Comparison of ENCODE assay signal across 11 mouse cellular contexts in the genomic region with DNA sequence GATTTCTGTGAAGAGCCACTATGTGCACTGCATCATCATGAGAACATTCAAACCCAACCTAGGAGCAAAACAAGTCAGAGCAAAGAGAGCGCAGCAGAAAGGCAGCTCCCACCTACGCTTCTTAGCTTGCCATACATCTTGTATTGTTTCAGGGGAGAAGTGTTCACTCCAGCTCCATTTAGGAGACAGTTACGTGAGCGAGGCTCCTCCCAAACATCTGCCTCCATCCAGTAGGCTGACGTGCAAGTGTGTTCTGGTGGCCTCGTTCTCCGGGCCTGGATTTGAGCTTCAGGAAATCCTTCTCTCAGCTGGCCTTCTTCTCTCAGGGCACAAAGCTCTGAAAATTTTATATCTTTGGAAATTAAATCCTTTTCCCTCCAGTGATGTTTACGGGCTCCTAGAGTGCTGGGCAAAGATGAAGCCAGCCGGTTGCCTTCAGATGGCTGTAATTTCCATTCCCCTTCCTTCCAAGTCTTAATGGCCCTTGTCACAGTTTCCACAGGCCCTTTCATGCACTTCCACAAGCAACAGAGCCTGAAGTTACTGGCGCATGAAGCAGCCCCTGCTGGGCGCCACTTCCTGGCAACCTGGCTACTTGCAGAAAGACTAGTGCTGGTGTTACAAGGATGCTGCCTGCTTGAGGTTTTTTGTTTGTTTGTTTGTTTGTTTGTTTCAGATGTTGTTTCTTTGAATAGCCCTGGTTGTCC.
DNase-seq lines count a peak whose midpoint lies in the region; ATAC-seq and TF ChIP-seq lines count a peak whose summit lies in the region.
"Had no signal": no experiment of that assay in that cellular context is flagged by ENCODE, and none has a peak within 500 bp of the region (broad histone marks: within the 10 kb centered on the region; RNA-seq: fewer than 3 reads in every experiment).

No protein-coding gene starts in this region.

- TF ChIP-seq CTCF in left cerebral cortex, adult 2 months (IDR thresholded peaks at IDR 0.05), result peak; percentile 14; the same call in 1 of the 2 replicates

- peak; percentile 15 for DNase-seq in gastrocnemius, postnatal 25 days
- DNase-seq in gastrocnemius, postnatal 36 days, result no peak
- DNase-seq in adipocyte (ENCODE audit: low spot score), result peak; percentile 47
- peak in 1 of 2 experiments; percentile 47 for DNase-seq in left cerebral cortex, adult 2 months (ENCODE audit: extremely low spot score in 1 of 2, low spot score in 2 of 2)
- no peak for DNase-seq in thymus, adult 18-20 months
- no peak for DNase-seq in urinary bladder, postnatal 25 days (ENCODE audit: low spot score)
- DNase-seq in urinary bladder, postnatal 4 days (ENCODE audit: low spot score in 2 of 2), result no peak

- intact Hi-C loops in gastrocnemius, postnatal 36 days (cut with DNase I), result no loop called here
- intact Hi-C loops in left cerebral cortex, adult 2 months (cut with DNase I), result no loop called here

- H3K27ac ChIP-seq in forebrain, embryonic 15.5 days (replicated peaks), result peak overlapping the region; percentile 8
- H3K27ac ChIP-seq in left cerebral cortex, adult 2 months, result peak overlapping the region; percentile 86
- H3K27ac ChIP-seq: midbrain, embryonic 12.5 days; stomach, postnatal 0 days had no signal

- no peak overlapping the region for H3K4me3 ChIP-seq in forebrain, embryonic 15.5 days
- no peak overlapping the region for H3K4me3 ChIP-seq in left cerebral cortex, adult 2 months
- H3K4me3 ChIP-seq: midbrain, embryonic 12.5 days had no signal

- H3K36me3 ChIP-seq in forebrain, embryonic 15.5 days, result no peaks in the 10 kb centered on the region
- H3K36me3 ChIP-seq: midbrain, embryonic 12.5 days had no signal

- 69% methylated on average over 11 of the region's 11 CpGs for WGBS in forebrain, embryonic 15.5 days

- no peaks in the 10 kb centered on the region for H3K27me3 ChIP-seq in forebrain, embryonic 15.5 days
- H3K27me3 ChIP-seq: CH12.LX had no signal

- peaks cover 9% of the 10 kb centered on the region; the same call in 1 of the 2 replicates for H3K4me1 ChIP-seq in forebrain, embryonic 15.5 days

- no peaks in the 10 kb centered on the region for H3K9me3 ChIP-seq in forebrain, embryonic 15.5 days
- H3K9me3 ChIP-seq: midbrain, embryonic 12.5 days had no signal

- H3K9ac ChIP-seq in forebrain, embryonic 15.5 days (replicated peaks), result no peak overlapping the region
- H3K9ac ChIP-seq: midbrain, embryonic 12.5 days had no signal

- H3K4me2 ChIP-seq in forebrain, embryonic 15.5 days (replicated peaks), result no peak overlapping the region
- H3K4me2 ChIP-seq: midbrain, embryonic 12.5 days had no signal

- no peak for ATAC-seq in forebrain, embryonic 15.5 days (replicated peaks)

Comparison
In these comparisons a context has a peak if more than half of its experiments do, and no peak if none do; other contexts are left out.
1. DNase-seq: peak in gastrocnemius, postnatal 25 days (single experiment) and adipocyte (single experiment); none in gastrocnemius, postnatal 36 days (0 of 2), thymus, adult 18-20 months (0 of 2), urinary bladder, postnatal 25 days (single experiment) and urinary bladder, postnatal 4 days (0 of 2).